ENCODE assay signal across 16 mouse cellular contexts in the genomic region with DNA sequence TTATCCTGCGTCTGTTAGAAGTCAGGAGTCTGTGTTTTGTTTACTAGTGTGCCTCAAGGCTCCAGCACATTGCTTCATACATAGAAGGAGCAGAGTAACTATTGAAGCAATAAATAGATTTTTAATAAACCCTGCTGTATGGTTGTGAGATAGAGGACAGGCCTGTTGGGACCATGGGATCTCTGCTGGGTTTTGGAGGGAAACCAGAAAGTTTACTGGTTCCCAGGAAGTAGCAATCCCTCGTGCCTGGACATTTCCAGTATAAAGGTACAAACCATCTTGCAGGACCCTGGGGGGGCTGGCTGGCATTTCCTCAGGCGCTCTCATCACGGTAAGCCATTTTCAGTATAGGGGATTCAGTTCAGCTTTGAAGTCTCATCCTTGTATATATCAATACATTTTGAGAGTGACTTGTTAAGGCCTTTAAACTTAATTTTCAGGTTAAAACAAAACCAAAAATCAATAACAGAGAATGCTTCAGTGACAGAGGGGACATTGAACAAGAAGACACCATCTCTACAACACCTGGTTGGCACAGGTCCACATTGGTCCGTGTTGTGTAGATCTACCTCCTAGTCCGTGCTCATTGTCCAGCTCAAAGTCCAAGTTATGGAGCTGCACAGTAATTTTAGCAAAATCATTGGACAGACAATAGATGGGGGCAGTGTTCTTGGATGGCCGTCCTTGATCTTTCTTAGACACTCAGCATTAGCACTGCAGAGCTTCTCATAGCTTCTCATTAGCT. TPM values are rescaled to one million over a fixed set of nuclear protein-coding genes. Genes with fewer than 3 reads are reported as not detected.
A peak's percentile ranks its signal among the peaks of the same experiment; 100 is the strongest.
DNase-seq lines count a peak whose midpoint lies in the region; ATAC-seq and TF ChIP-seq lines count a peak whose summit lies in the region.
"Had no signal": no experiment of that assay in that cellular context is flagged by ENCODE, and none has a peak within 500 bp of the region (broad histone marks: within the 10 kb centered on the region; RNA-seq: fewer than 3 reads in every experiment).

No protein-coding gene starts in this region.

- intact Hi-C loops in gastrocnemius, adult 2 months (cut with DNase I), result no loop called here
- intact Hi-C loops in heart, postnatal 10 days (cut with DNase I), result loop anchor here (2.0 kb wide), 1 partner anchor 19 kb away; no protein-coding TSS in a partner anchor

- WGBS in heart, postnatal 0 days, result 80% methylated on average over 7 of the region's 7 CpGs
- 63% methylated on average over 7 of the region's 7 CpGs for WGBS in liver, adult 2 months
- WGBS in stomach, embryonic 15.5 days, result 73% methylated on average over 7 of the region's 7 CpGs

- no peak for TF ChIP-seq POLR2A in liver, adult 2 months (IDR thresholded peaks at IDR 0.05; ENCODE audit: extremely low read depth, insufficient read depth, low read length)

- no peak for DNase-seq in gastrocnemius, adult 2 months
- no peak for DNase-seq in gastrocnemius, postnatal 4 days (ENCODE audit: low spot score in 2 of 2)
- no peak for DNase-seq in heart, postnatal 0 days (ENCODE audit: low spot score)
- no peak for DNase-seq in heart, postnatal 10 days
- no peak for DNase-seq in liver, adult 2 months (ENCODE audit: extremely low read depth, low read depth, low spot score)
- no peak for DNase-seq in liver
- DNase-seq: cerebellum, postnatal 14 days; right cerebral cortex, postnatal 14 days; thymus, postnatal 36 days had no signal

- H3K27ac ChIP-seq in gastrocnemius, adult 2 months, result peak overlapping the region; percentile 68
- H3K27ac ChIP-seq in heart, postnatal 0 days (ENCODE audit: low read depth), result peak overlapping the region; percentile 71
- peak overlapping the region; percentile 15 for H3K27ac ChIP-seq in liver, adult 2 months (replicated peaks; ENCODE audit: insufficient read depth, low read depth, low read length)
- H3K27ac ChIP-seq in stomach, embryonic 15.5 days, result peak overlapping the region; percentile 82
- H3K27ac ChIP-seq: liver, embryonic 15.5 days; midbrain, embryonic 13.5 days had no signal

- no peaks in the 10 kb centered on the region for H3K36me3 ChIP-seq in heart, postnatal 0 days (replicated peaks; ENCODE audit: control insufficient read depth, insufficient read depth, low read length)
- H3K36me3 ChIP-seq in liver, adult 2 months (ENCODE audit: control insufficient read depth, insufficient read depth, low read length), result no peaks in the 10 kb centered on the region
- H3K36me3 ChIP-seq in stomach, embryonic 15.5 days, result no peaks in the 10 kb centered on the region
- H3K36me3 ChIP-seq: hindbrain, embryonic 13.5 days; liver, embryonic 15.5 days; midbrain, embryonic 13.5 days had no signal

- no peak for TF ChIP-seq CTCF in gastrocnemius, adult 2 months (IDR thresholded peaks at IDR 0.05)
- TF ChIP-seq CTCF in heart, postnatal 0 days (IDR thresholded peaks at IDR 0.05; ENCODE audit: low read depth), result no peak
- no peak for TF ChIP-seq CTCF in liver, adult 2 months (IDR thresholded peaks at IDR 0.05; ENCODE audit: low read depth, low read length)

- H3K9ac ChIP-seq in heart, postnatal 0 days (replicated peaks; ENCODE audit: low read depth, low read length), result no peak overlapping the region
- no peak overlapping the region for H3K9ac ChIP-seq in liver, adult 2 months (ENCODE audit: low read depth, low read length)
- no peak overlapping the region for H3K9ac ChIP-seq in stomach, embryonic 15.5 days
- H3K9ac ChIP-seq: hindbrain, embryonic 13.5 days; liver, embryonic 15.5 days; midbrain, embryonic 13.5 days had no signal

- H3K27me3 ChIP-seq in heart, postnatal 0 days (ENCODE audit: control insufficient read depth, insufficient read depth, low read length), result no peaks in the 10 kb centered on the region
- H3K27me3 ChIP-seq in liver, adult 2 months (ENCODE audit: control insufficient read depth, insufficient read depth, low read length), result no peaks in the 10 kb centered on the region; the same call in 1 of the 2 replicates
- no peaks in the 10 kb centered on the region for H3K27me3 ChIP-seq in stomach, embryonic 15.5 days (replicated peaks)

- no peak overlapping the region for H3K4me2 ChIP-seq in heart, postnatal 0 days (ENCODE audit: low read depth, low read length)
- H3K4me2 ChIP-seq in stomach, embryonic 15.5 days, result no peak overlapping the region
- H3K4me2 ChIP-seq: hindbrain, embryonic 13.5 days; liver, embryonic 15.5 days; midbrain, embryonic 13.5 days had no signal

- H3K4me1 ChIP-seq in heart, postnatal 0 days (ENCODE audit: control insufficient read depth, insufficient read depth), result peaks cover 12% of the 10 kb centered on the region
- H3K4me1 ChIP-seq in liver, adult 2 months (ENCODE audit: control insufficient read depth, insufficient read depth, low read length), result peaks cover 7% of the 10 kb centered on the region; the same call in 1 of the 2 replicates
- peaks cover 11% of the 10 kb centered on the region; the same call in 1 of the 2 replicates for H3K4me1 ChIP-seq in stomach, embryonic 15.5 days
- H3K4me1 ChIP-seq: liver, embryonic 15.5 days had no signal

- H3K4me3 ChIP-seq in gastrocnemius, adult 2 months, result no peak overlapping the region
- no peak overlapping the region for H3K4me3 ChIP-seq in heart, postnatal 0 days (ENCODE audit: low read depth, low read length)
- no peak overlapping the region for H3K4me3 ChIP-seq in liver, adult 2 months (ENCODE audit: insufficient read depth, low read depth, low read length)
- H3K4me3 ChIP-seq in stomach, embryonic 15.5 days (replicated peaks), result no peak overlapping the region
- H3K4me3 ChIP-seq: erythroblast, embryonic 14.5 days; hindbrain, embryonic 13.5 days; liver, embryonic 15.5 days; midbrain, embryonic 13.5 days had no signal

- no peaks in the 10 kb centered on the region for H3K9me3 ChIP-seq in heart, postnatal 0 days (replicated peaks; ENCODE audit: control insufficient read depth, low read length)
- H3K9me3 ChIP-seq in stomach, embryonic 15.5 days, result no peaks in the 10 kb centered on the region
- H3K9me3 ChIP-seq: hindbrain, embryonic 13.5 days; liver, embryonic 15.5 days; midbrain, embryonic 13.5 days had no signal

- H3K79me2 ChIP-seq in liver, adult 2 months (ENCODE audit: control insufficient read depth, insufficient read depth, low read length), result 0 out of 2 replicates have a peak, but pooled peaks cover 2% of the 10 kb centered on the region

- no peak for ATAC-seq in heart, postnatal 0 days (ENCODE audit: insufficient read depth, low read depth)
- ATAC-seq in stomach, embryonic 15.5 days (ENCODE audit: insufficient read depth, low FRiP score, low read depth), result no peak
- ATAC-seq in activated CD4-positive, CD25-positive, alpha-beta regulatory T cell, adult 4 months, result no peak
- ATAC-seq: forebrain, embryonic 14.5 days; midbrain, embryonic 13.5 days had no signal

- TF ChIP-seq EP300 in heart, postnatal 0 days (IDR thresholded peaks at IDR 0.05; ENCODE audit: low read depth), result no peak

RNA-seq across cellular contexts. Expression of gene Ets1, which starts 11.7 kb away (rescaled TPM):
- 10 to 100 TPM; 11.6 to 11.7 TPM for total RNA-seq in gastrocnemius, adult 2 months (2021)
- total RNA-seq in gastrocnemius, postnatal 4 days (2021), result 10 to 100 TPM; 55.1 to 59.1 TPM
- total RNA-seq in heart, postnatal 0 days (2014; rRNA removed; ENCODE audit: low replicate concordance), result 55.8 and 72.7 TPM in 2 replicates
- 31.6 and 34.3 TPM in 2 replicates for polyA plus RNA-seq in heart, postnatal 0 days (2015; fragmentation: Nextera tagmentation; extraction: Ambion mirVana)
- total RNA-seq in heart, postnatal 10 days (2021), result 100 to 1,000 TPM; 119 to 154 TPM
- total RNA-seq in liver, adult 2 months (2014; rRNA removed), result 18.8 and 20.1 TPM in 2 replicates
- polyA plus RNA-seq in liver, adult 2 months (2012; rRNA removed), result 5.1 and 7.6 TPM in 2 replicates
- polyA plus RNA-seq in stomach, embryonic 15.5 days (2015; fragmentation: Nextera tagmentation; extraction: Ambion mirVana), result 41.3 and 45.9 TPM in 2 replicates
- 100 to 1,000 TPM; 724 to 833 TPM for polyA plus RNA-seq in activated CD4-positive, CD25-positive, alpha-beta regulatory T cell, adult 4 months (2017; shearing (Covaris generic))

Comparison
In these comparisons a context has a peak if more than half of its experiments do, and no peak if none do; other contexts are left out.
1. H3K27ac ChIP-seq: peak in every context shown above with its lines; median percentile 82 in stomach, embryonic 15.5 days; 71 in heart, postnatal 0 days; 68 in gastrocnemius, adult 2 months; 15 in liver, adult 2 months.